Mouse (Mus musculus) thymus, postnatal 25 days (tissue): ENCODE data around the gene Arhgap8.
"Not testable (repeated sequence)": the region's sequence is repeated elsewhere in the genome, so short reads cannot be mapped to it uniquely, and the experiment has no call there.

ENCODE experiments used
- DNase-seq: peaks from one replicate; pipeline ENCODE4 v3.0.0; 2022

The Arhgap8 gene

GRCm38 (mm10) chr15:84698189-84698588 lies 21.7 kb upstream of the Arhgap8 start:
- DNase-seq, result no peak

DNA sequence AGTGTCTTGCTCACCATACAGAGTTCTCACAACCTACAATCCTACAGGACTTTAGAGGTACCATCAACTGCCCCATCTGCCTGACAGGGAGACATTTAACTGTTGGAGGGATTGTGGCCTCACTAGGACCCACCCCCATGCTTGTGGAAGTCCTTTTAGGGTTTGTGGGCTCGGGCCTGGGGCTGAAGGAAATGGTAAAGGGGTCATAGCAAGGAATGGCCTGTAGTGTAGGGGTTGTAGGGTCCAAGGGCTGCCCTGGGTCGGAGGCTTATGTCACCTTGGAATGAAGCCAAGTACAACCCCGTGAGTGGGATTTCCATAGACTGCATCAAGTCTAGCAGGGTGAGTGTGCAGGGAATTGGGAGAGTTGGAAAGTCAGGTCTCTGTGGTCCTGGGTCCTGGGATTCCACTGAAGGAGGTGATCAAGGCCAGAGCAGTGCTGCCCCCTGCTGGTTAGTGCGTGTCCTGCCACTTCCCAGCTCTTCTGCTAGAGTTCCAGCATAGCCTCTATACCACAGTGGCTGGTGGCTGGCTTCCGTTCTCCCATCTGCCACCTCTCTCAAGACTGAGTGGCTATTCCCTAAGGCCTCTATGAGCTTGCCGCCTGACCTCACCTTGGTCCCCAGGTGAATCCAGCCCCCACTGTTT lies 19.6 kb upstream of the Arhgap8 start:
- peak; percentile 50 for DNase-seq

DNA sequence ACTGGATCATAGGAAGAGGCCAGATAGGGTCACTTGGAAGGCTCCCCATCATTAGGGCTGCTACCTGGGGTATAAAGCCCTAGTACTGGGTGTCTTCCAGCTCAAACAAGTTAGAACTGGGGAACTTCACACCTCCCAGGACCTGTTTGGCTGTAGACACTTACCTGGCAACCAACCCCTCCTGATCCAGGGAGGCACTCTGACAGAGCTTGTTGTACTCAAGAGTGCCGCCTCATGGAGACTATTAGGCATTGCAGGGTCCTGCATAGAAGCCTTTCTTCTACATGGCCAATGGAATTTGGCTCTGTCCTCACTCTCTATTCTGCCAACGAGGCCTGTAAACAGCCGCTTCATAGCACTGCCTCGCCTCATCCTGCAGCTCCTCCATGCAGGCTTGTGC lies 17.9 kb upstream of the Arhgap8 start:
- DNase-seq, result peak; percentile 19

DNA sequence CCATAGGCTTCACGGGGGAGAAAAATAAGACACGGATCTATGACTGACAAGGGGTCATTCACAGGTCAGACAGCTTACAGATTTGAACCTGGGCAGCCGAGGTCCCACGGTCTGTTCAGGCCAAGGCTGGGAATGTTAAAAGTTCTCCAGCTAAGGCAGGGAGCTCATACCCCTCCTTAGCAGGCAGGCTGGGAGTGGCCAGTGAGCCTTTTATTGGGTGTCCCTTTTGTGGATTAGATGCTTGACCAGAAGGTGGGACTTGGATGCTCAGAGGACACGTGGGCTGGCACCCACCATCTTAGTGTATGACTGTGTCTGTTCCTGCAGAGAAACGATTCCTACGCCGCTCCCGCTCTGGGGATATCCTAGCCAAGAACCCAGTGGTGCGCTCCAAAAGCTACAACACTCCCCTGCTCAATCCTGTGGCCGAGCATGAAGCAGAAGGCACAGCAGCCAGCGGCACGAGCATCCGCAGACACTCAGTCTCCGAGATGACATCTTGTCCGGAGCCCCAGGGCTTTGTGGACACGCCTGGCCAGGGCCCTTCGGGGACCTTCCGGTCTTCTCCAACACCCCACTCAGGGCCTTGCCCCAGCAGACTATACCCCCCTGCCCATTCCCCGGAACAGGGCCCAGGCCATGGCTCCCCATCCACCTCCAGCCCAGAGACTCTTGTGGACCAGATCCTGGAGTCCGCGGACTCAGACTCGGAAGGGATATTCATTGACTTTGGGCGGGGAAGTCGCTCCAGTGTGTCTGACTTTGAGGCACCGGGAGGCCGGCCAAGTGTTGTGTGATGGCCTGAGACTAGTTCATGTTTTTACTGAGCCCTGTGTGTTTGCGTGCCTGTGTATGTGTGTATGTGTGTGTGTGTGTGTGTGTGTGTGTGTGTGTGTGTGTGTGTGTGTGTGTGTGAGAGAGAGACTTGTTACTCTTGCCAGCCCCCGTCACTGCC lies 17.2 kb upstream of the Arhgap8 start:
- no peak for DNase-seq

DNA sequence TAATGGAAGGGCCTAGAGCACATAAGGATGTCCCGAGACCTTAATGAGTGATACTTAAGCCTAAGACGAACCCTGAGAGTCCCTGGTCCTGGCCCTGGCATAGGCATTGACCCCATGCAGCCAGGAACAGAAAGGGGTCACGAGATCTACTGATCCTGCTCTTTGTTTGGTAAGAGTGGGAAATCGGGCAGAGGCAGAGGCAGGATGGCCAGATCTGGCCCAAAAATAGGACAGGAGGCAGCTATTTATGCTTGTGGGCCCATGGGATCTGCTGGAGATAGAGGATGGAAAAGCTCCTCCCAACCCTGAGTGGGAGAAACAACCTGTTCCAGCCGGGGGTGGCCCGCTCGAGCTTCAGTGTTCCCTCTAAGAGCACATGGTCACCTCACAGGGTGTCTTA lies 15.9 kb upstream of the Arhgap8 start:
- DNase-seq, result no peak

DNA sequence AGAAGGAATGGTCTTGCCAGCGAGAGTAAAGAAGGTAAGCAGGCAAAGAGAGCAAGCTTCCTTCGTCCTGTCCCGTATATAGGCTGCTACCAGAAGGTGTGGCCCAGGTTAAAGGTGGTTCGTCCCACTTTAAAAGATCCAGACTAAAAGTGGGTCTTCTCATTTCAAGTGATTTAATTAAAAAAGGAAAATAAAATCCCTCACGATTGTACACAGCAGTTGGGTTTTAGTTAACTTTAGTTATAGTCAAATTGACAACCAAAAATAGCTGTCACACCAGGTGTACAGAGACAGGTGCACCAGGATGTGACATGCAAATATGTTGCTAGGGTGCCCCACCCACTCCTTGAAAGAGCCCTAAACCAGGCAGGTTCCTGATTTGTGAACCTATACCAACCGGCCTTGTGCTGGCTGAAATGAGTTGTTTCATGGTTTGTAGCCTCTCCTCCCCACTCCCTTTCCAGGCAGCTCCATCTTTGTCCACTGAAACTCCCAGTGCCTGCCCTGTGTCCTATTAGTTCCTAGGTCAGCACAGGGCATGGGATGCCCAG lies 14.4 kb upstream of the Arhgap8 start:
- DNase-seq, result no peak

DNA sequence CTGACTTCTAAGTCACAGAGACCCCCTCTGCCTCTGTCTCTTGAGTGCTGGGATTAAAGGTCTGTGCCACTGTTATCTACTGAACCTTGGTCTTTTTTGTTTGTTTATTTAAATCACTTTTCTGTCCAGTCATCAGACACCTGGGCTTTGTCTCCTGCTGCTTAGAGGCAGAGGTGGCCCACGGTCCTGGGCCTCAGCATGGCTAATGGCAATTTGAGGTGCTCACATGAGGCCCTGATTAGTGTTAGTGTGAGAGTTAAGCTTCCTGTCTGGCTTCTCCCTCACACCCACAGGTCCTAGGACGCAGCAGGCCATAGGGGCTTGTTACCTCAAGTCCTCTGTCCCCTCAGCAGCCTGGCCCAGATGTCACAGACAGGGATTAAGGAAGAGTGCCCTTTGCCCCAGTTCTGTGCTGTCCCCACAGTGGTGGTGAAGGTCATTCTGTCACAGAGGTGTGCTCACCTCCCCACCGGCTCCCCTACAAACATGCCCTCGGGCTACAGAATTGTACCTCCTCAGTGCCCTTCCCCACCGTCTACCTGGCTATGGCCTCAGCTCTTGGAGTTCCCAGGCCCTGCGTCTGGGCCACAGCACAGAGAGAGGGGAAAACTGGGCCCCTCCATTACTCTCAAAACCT lies 12.8 kb upstream of the Arhgap8 start:
- no peak for DNase-seq

DNA sequence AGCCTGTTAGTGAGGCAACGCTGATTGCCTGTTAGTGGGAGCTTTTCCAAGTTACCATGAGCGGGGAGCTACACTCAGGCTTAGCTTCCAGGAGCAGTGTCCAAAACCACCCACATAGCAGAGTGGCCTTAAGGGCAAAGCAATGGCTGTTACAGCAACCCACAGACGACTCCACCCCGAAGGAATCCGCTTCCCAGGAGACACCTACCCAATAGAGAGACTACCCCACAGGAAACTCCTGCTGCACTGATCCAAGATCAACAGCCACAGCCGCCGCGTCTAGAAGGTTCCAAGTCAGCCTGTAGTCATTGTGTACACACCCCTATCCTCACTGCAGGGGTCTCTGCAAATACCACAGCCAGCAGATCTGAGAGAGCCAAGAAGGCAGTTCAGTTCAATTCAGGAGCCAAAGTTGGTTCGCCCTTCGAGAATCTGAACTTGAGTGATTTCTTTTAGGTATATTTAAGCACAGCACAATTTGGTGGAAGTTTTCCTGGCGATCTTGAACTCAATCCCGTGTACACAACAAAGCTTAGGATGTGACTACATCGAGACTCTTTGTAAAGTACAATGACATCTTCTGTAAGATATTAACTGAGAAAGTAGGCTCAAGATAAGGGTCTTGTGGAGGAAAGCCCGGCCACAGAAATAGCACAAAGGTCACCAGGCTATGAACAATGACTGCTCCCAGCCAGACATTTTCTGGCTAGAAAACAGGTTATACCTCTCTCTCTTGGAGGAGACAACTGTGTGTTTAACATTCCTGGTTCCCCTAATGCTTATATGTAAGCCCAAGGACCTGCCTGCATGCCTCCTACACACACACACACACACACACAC lies 7.1 kb upstream of the Arhgap8 start:
- DNase-seq, result no peak

DNA sequence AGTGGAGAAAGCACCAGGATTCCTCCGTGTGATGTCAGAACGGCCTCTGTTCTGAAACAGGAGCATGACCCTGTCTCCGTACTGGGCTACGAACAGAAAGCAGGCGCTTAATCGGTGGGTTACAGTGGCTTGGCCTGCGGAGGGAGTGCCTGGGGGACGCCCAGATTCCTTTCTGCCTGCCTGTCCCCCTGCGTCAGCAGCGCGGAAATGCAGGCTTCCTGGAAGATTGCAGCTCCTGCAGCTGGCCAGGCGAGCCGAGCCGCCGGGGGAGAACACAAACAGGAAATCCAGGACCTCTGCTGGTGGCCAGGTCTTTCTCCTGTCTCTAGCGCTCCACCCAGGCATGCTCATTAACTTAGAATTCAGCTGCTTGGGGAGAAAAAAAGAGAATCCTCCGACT lies 5.1 kb upstream of the Arhgap8 start:
- DNase-seq, result peak; percentile 15

DNA sequence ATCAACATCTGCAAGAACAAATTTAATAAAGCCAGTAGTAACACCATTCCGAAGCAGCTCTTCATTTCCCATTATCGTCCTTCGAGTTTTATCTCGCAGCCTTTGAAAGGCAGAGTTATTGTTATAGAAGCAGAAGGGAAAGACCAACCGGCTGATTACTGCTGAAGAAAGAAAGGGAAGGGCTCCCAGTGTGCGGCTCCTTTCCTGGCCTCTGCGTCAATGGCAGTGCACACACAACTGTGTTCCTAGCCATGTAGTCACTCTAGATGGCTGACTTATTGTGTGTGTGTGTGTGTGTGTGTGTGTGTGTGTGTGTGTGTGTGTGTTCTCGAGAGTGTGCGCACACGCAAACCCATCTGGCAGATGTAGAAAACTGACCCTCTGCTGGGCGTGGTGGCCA lies 4.7 kb upstream of the Arhgap8 start:
- DNase-seq, result no peak

DNA sequence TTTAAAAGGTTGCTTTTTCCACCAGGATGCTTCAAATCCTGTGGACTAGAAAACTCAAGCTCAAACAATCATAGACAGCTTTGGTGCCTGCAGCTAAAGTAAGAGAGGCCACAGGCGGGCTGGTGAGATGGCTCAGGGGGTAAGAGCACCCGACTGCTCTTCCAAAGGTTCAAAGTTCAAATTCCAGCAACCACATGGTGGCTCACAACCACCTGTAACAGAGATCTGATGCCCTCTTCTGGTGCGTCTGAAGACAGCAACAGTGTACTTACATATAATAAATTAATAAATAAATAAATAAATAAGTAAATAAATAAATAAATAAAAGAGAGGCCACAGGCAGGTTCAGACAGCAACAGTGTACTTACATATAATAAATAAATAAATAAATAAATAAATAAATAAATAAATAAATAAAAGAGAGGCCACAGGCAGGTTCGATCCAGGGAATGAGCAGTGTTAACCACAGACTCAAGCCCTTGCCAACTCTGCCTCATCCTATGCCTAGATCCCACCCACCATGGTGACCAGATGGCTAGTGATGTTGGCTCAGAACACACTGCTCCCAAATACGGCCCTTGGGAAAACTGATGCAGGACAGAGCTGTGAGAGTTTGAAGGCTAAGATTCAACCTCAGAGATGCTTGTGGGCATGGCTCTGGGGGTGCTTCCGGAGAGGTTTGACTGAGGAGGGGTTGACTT lies 2.1 kb upstream of the Arhgap8 start:
- DNase-seq, result not testable (repeated sequence)

- DNase-seq, result no peak
These were observed 1.1 kb upstream of the Arhgap8 start for GRCm38 (mm10) chr15:84718785-84719184.

- no peak for DNase-seq
These were observed 696 bp downstream of the Arhgap8 start for GRCm38 (mm10) chr15:84720291-84721204.

DNA sequence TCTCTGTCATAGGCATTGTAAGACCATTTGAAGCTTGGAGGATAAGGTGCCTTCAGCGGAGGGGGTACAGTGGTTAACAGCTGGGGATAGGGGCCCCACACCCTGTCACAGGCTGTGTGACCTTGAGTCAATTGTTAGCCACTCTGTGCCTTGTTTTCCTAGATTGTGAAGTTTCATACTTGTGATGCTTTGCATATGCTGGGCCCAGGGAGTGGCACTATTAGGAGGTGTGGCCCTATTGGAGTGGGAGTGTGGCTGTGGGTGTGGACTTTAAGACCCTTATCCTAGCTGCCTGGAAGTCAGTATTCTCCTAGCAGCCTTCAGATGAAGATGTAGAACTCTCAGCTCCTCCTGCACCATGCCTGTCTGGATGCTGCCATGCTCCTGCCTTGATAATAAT lies 3.8 kb downstream of the Arhgap8 start:
- DNase-seq, result not testable (repeated sequence)

DNA sequence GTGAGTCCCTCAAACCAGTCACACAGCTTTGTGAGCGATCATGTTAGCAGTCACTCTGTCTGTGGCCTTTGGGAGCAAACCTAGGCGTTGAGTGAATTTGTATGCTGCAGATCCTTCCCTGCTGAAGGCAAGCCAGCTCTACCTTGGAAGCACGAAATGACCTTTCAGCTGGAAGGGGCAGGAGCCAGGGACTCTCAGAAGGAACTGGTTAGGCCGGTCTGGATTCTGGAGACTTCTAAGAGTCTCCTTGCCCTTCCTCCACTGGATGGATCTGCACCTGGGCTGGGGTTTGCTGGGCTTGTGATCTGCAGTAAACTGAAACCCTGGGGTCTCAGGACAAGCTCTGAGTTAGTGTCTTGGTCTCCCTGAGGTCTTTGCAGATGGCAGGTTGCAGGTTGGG lies 4.3 kb downstream of the Arhgap8 start:
- no peak for DNase-seq

DNA sequence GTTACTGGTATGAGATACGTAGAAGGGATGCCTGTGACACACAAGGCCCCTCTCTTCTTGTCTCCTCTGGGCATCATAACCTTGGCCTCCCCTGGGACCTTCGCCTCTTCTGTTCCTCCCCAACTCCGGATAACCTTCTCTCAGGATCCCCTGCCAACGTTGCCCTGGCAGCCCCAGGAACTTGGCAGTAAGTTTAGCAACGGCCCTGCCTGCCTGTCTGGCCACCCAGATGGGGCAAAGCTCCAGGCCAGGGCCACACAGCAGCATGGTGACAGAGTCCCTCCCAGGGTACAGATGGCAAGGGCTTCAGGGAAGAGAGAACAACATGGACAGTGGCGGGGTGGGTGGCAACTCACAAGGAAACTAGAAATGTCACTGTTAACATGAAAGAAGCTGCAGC lies 9.8 kb downstream of the Arhgap8 start:
- no peak for DNase-seq

DNA sequence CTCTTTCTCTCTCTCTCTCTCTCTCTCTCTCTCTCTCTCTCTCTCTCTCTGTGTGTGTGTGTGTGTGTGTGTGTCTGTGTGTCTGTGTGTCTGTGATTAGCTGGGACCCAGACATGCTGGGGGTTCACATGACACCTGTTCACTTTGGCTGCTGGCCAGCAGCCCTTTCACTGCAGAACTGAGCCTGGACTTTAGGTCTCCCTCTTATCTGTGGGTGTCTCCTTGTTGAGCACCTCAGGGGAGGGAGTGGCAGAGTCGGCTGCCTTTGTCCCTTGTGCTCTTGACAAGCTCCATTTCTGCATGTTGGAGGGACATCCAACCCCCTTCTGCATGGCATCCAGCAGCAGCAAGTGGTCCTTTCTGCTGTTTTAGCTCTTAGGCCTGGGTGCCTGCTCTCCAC lies 11.0 kb downstream of the Arhgap8 start:
- no peak for DNase-seq

DNA sequence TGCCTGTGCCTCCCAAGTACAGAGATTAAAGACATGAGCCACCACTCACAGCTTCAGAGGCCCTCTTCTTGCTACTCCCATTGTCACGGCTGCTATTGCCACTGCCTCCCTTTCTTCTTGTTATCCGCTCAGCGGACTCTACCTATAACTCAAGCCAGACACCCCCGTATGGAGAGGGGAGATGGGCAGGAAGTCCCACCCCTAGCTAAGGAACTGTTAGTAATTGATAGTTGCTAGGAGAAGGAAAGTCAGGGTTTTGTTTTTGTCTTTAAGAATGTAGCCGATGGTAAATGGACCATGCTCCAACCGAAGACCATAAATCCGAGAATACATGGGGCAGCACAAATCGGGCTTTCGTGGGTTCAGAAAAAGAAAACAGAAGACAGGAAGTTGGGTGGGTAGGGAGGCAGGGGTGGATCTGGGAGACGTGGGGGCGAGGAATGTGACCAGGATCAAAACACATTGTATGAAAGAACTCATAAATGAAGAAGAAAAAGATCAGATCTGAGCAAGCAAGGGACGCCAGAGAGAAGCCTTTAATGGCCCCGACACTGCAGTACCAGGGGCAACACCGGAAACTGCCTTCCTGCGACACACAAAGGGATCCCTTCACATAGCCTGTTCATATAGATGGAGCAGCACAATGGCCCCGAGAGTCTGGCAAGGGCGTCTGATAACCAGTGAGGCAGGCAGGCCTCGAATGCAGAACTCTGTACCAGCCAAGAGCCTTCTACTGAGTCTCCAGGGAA lies 12.0 kb downstream of the Arhgap8 start:
- DNase-seq, result no peak

DNA sequence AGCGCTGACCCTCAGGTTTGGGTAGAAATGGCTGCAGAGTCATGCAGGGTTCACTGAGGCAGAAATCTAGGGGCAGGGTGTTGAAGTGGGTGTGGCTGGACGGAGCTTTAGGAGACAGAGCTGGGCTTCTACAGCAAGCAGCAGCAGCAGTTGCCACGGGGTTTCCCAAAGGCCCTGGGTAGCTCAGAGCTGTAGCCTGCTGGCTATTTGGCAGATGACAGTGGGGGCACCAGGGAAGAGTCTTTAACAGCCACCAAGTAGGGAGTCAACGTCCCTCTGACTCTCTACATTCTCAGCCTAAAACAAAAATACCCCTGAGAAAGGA lies 12.5 kb downstream of the Arhgap8 start:
- no peak for DNase-seq

DNA sequence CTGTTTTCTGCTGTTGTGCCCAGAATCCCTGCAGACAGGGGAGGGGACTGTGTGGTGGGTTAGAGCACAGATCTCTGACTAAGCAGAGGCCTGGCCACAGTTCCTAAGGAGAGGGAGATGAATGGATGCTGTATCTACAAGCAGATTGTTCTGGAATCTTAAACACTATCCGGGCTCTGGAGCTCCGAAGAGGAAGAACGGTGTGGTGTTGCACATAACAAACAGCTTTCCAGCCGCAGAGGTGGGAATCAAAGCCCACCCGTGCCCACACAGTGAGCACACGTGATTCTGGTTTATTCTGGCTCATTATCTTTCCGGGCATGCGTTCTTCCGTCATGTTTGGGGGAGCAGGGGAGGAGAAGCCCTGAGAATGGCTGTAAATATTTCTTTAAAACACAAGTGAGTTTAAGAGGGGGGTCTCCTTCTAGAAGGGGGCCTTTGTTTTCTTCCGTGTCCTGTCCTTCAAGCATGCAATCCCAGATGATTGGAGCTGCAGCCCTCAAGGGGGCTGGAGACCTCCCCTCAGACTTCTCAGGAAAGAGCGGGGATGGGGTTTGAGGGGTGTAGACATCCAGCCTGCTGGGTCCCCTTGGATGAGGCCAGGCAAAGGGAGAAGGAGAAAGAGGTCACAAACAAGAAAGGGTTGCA lies 16.6 kb downstream of the Arhgap8 start:
- DNase-seq, result no peak
